Mouse (Mus musculus) splenic B cell, adult 2 months (primary cell): ENCODE results near the gene Depdc1a.
A peak's percentile ranks its signal among the peaks of the same experiment; 100 is the strongest.
"Not testable (repeated sequence)": the region's sequence is repeated elsewhere in the genome, so short reads cannot be mapped to it uniquely, and the experiment has no call there.

ENCODE experiments used
- DNase-seq: peaks from one replicate; pipeline ENCODE4 v3.0.0-alpha.2; 2011; ENCODE audit warnings: low read depth, low spot score
- H3K27me3 ChIP-seq: 2 replicates; pipeline ENCODE4 v1.6.1; 2012; ENCODE audit warnings: mild to moderate bottlenecking, low read length, moderate library complexity, mixed read lengths; ENCODE audit not compliant: control insufficient read depth, poor library complexity, insufficient read depth, severe bottlenecking
- H3K36me3 ChIP-seq: 2 replicates; pipeline ENCODE4 v1.6.1; 2012; ENCODE audit warnings: mild to moderate bottlenecking, low read length, moderate library complexity, mixed read lengths; ENCODE audit not compliant: control insufficient read depth, poor library complexity, insufficient read depth, severe bottlenecking

Depdc1a gene

GRCm38 (mm10) chr3:159495243-159495801 lies at the start of gene Depdc1a:
TSS of gene Depdc1a (plus strand) at chr3:159495433.
- Histone ChIP-seq H3K36me3 (no peaks in the 10 kb centered on the region), H3K27me3 (no peaks in the 10 kb centered on the region)
- peak; percentile 93 for DNase-seq

GRCm38 (mm10) chr3:159470059-159470458 lies 25.2 kb upstream of the Depdc1a start:
- no peak for DNase-seq
- Histone ChIP-seq H3K36me3 (no peaks in the 10 kb centered on the region), H3K27me3 (no peaks in the 10 kb centered on the region)

GRCm38 (mm10) chr3:159475465-159475864 lies 19.8 kb upstream of the Depdc1a start:
- no peak for DNase-seq
- no peaks in the 10 kb centered on the region for H3K36me3 ChIP-seq

GRCm38 (mm10) chr3:159477250-159477962 lies 17.8 kb upstream of the Depdc1a start:
- no peaks in the 10 kb centered on the region for H3K36me3 ChIP-seq
- DNase-seq = no peak
- H3K27me3 ChIP-seq = no peaks in the 10 kb centered on the region

More at GRCm38 (mm10) chr3:159475465-159475864, 19.8 kb upstream of the Depdc1a start:
- H3K27me3 ChIP-seq = no peaks in the 10 kb centered on the region

GRCm38 (mm10) chr3:159494709-159495108 lies 524 bp upstream of the Depdc1a start:
- H3K36me3 ChIP-seq, DNase-seq, H3K27me3 ChIP-seq: not testable (repeated sequence)

GRCm38 (mm10) chr3:159508899-159509298 lies 13.7 kb downstream of the Depdc1a start:
- H3K27me3 ChIP-seq = no peaks in the 10 kb centered on the region
- H3K36me3 ChIP-seq = no peaks in the 10 kb centered on the region
- no peak for DNase-seq

- H3K36me3 ChIP-seq = no peaks in the 10 kb centered on the region
- no peaks in the 10 kb centered on the region for H3K27me3 ChIP-seq
- DNase-seq = no peak
Measured at GRCm38 (mm10) chr3:159528563-159528962, 33.3 kb downstream of the Depdc1a start.

- no peaks in the 10 kb centered on the region for H3K27me3 ChIP-seq
- peak; percentile 16 for DNase-seq
- H3K36me3 ChIP-seq = no peaks in the 10 kb centered on the region
Measured at GRCm38 (mm10) chr3:159548303-159548702, 53.1 kb downstream of the Depdc1a start.

- Histone ChIP-seq H3K27me3 (no peaks in the 10 kb centered on the region), H3K36me3 (no peaks in the 10 kb centered on the region)
- no peak for DNase-seq
Measured at GRCm38 (mm10) chr3:159550224-159550623, 55.0 kb downstream of the Depdc1a start.
